Mouse (Mus musculus): Measurements from ENCODE around the gene Snx32.
"Not testable (repeated sequence)": the region's sequence is repeated elsewhere in the genome, so short reads cannot be mapped to it uniquely, and the experiment has no call there.

Gene Snx32

DNA sequence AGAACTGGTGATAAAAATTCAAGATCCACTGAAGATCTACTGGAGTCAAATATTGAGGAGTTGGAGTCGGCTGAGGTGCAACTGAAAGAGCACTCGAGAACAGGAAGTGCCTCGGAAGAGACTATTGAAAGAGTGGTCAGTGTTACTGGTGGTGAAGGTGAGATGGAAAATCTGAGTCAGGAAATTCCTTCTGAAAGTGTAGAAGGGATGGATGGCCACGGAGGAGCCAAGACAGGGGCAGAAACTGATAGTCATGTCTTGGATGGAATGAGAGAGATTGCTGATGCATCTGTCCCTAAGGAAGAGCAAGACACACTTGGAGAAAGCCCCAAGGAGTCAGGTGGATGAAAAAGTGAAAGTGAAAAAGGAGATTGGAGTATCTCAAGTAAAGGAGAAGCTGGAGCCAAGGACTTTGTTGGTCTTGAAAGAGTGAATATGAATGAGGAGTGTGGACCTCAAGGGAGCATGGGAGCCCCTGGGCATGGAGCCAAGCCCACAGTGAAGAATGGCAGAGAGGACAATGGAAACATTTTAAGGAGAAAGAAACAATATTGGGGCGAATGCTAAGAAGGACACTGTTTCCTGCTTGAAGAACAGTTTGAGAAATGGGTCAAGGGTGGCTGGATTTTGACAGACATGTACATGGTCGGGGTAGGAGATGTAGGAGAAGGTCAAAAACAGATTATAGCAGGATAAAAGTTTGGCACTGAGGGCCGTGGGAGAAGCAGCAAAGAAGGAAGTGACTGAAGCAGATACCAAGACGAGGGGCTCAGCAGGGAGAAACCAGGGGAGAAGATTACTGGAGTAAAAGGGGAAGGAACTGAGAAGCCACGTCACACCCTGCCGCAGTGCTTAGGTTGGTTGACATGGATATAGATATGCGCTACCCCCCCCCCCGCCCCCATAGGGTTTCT lies 2.0 kb upstream of the Snx32 start:
- DNase-seq (ENCODE audit: low read depth, low spot score): no peak

- DNase-seq (ENCODE audit: low read depth, low spot score): peak; percentile 20
Observed at GRCm38 (mm10) chr19:5511074-5511632, 815 bp upstream of the Snx32 start.

DNA sequence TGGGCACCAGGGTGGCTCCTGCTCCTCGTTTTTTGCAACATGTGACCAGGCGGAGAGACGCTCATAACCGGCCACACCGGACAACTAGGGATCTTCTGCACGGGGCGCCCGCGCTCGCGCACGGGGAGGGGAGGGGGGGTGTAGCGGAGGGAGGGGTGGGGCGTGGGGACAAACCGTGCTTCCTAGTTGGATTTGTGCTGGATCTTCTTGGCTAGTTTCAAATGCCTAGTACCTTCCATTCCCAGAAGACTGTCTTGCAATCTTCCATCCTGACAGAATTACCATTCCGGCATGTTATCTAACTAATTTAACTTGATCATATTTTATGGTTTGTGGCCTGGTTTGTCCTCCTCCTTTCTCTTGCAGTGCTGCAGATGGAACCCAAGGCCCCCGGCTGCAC lies 6.7 kb downstream of the Snx32 start, which contains the start of gene 1700020D05Rik:
TSS of gene 1700020D05Rik (minus strand) at position 101 of the 400 bp plus-strand sequence.
- DNase-seq (ENCODE audit: low read depth, low spot score): no peak

GRCm38 (mm10) chr19:5500330-5500875 lies 9.9 kb downstream of the Snx32 start:
- no peak for DNase-seq (ENCODE audit: low read depth, low spot score)

DNA sequence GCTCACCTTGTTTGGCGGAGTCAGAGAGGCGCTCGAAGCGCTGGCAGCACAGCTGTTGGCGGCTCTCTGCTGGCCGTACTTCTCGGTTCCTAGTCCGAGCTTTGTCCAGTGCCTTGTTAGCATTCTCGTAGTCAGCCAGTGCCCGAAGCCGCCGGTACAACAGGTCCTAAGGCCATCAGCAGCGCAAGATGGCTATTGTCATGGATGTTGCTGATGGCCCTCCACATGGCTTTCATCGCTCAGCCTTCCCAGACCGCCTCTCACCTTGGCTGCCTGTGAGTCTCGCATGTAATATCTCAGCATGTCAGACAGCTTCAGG lies 14.3 kb downstream of the Snx32 start:
- no peak for DNase-seq (ENCODE audit: low read depth, low spot score)

DNA sequence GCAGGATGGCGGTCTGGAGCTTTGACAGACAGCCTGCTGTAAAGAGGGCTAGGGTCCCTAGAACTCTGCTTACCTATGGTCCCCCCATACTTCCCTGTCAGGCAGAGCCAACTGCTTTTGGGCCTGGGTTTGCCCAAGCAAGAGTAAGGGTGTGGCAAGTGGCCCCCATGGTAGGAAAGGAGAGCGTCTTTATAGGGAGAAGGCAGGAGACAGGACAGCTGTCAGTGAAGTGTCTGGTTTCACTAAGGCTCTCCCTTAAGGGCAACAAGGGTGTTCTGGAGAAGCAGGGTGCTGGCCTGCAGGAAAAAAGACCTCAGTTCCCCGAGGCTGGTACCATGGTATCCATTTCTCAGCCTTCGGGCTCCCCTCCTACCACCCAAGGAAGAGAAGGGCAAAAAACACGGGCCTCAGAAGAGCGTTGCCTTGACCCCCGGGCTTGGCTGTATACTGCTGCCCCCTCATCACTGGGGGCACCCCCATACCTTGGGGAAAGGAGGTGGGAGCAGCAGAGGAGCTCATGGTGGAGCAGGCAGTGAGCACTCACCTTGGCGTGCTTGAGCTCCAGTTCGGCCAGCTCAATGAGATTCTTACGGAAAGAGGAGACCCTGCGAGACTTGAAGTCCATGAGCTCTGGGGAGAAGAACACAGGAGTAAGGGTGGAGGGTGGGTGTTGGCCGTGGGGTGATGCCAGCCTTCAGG lies 14.8 kb downstream of the Snx32 start:
- DNase-seq (ENCODE audit: low read depth, low spot score): no peak

DNA sequence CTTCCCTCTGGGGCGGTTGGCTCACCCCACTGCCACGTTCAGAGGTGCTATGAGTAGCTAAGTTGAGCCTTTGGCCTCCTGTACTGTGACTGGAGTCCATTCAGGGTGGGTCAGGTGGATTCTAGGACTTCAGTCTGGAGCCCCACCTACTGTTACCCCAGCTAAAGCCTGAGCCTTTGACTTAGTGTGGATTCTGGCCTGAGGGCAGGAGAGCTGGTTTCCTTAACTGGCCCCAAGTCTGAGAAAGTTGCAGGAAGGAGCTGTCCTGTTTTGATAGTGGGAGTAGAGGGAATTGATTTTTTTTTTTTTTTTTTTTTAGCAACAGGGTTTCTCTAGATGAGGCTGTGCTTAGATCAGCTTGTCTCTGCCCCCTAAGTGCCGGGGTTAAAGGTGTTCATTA lies 16.0 kb downstream of the Snx32 start:
- no peak for DNase-seq (ENCODE audit: low read depth, low spot score)

GRCm38 (mm10) chr19:5493301-5493721 lies 17.0 kb downstream of the Snx32 start:
- not testable (repeated sequence) for DNase-seq (ENCODE audit: low read depth, low spot score)

DNA sequence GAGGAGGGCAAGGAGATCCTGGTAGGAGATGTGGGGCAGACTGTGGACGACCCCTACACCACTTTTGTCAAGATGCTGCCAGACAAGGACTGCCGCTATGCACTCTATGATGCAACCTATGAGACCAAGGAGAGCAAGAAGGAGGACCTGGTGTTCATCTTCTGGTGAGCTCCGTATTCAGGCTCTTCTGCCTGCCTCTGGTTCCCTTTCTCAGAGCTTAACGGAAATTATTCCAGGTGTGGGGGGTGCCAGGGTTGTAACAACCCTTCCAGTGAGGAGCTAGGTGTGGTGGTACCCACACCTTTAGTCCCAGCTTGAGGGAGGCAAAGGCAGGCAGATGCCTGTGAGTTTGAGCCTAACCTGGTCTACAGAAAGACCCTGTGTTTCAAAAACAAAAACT lies 17.7 kb downstream of the Snx32 start:
- DNase-seq (ENCODE audit: low read depth, low spot score): no peak

GRCm38 (mm10) chr19:5490898-5491708 lies 19.2 kb downstream of the Snx32 start:
- peak; percentile 68 for DNase-seq (ENCODE audit: low read depth, low spot score)

DNA sequence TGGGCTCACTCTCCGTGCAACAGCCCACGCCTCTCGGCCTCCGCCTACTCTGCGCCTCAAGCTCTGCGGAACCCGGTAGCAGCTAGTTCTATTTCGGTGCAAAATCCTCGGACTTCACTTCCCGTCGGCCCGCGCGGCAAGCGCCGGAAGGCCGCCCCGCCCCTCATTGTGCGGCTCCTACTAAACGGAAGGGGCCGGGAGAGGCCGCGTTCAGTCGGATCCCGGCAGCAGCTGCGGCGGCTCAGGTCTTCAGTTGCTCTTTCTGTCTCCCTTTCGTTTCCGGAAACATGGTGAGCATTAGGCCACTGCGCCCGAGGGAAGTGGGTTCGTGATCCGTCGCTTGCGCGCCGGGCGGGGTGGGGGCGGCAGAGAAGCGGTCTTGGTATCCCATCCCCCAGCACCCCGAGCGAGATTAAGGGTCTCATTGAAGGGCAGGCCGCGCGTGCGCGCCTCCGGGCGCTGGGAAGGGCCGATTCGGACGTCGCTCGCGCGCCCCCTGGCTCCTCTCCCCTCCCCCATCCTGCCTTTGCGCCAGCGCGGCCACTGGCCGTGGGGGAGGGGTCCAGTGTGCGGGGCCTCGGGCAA lies 19.9 kb downstream of the Snx32 start, which contains the start of gene Cfl1:
TSS of gene Cfl1 (plus strand) at position 143 of the 585 bp plus-strand sequence.
- DNase-seq (ENCODE audit: low read depth, low spot score): peak; percentile 84

DNA sequence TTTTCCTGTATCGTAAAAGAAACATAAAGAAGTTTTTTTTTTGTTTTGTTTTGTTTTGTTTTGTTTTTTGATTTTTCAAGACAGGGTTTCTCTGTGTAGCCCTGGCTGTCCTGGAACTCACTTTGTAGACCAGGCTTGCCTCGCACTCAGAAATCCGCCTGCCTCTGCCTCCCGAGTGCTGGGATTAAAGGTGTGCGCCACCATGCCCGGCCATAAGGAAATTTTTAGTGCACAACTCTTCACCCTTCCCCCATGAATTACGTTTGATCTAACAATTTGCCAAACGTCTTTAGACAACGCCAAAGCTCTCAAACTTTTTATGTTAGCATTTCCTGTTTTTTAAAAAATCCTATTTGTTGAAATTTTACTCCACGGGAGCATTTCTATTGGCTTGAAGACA lies 20.6 kb downstream of the Snx32 start:
- not testable (repeated sequence) for DNase-seq (ENCODE audit: low read depth, low spot score)

DNA sequence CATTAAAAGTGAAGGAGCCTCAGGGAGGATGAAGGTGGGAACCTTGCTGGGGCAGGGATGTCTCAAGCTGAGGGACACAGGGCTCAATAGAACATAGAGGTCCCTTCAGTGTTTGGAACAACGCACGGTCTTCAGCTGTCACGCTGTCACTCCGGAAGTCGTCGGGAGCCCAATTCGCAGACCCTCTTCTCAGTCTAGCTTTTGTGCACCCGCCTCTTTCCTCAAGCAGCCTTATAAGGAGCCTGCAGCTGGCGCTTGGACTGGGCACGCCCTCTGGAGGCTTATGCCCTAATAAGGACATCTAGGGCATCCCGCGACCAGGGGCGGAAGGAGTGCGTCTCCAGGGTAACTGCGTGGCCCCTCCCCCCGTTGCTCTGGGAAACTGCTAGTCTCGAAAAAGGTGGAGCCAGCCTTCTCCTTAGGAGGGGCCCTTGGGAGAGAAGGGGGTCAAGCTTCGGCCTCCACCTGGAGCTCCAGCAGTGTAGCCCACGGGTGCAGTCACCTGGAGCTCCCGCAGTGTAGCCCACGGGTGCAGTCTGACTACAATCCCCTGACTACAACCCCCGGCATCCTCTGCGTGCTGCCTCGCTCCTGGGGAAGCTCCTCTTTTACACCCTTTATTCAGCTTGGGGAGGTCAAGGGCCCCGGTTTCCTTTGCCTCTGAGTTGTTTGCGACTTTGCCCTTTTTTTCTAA lies 21.3 kb downstream of the Snx32 start:
- peak; percentile 95 for DNase-seq (ENCODE audit: low read depth, low spot score)

GRCm38 (mm10) chr19:5487768-5488550 lies 22.4 kb downstream of the Snx32 start, which contains the start of gene Mus81:
TSS of gene Mus81 (minus strand) at chr19:5488402.
- DNase-seq (ENCODE audit: low read depth, low spot score): peak; percentile 88

DNA sequence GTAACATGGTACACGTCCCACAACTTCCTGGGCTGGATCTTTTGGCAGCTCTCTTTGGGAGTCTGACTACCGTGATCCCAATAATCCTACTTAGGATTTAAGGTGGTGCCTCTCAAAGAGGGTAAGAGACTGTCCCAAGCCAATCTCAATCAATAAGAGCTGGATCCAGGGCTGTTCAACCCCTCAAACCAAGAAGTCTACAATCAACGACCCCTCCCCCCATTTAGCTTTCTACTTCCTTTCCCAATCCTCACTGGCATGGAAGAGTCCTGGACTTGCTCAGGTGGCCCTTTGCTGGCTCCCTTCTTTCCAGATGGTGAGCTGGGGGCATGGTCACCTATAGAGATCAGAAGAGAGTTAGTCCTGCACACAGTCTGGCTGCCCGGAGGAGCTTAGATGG lies 23.6 kb downstream of the Snx32 start:
- DNase-seq (ENCODE audit: low read depth, low spot score): no peak

DNA sequence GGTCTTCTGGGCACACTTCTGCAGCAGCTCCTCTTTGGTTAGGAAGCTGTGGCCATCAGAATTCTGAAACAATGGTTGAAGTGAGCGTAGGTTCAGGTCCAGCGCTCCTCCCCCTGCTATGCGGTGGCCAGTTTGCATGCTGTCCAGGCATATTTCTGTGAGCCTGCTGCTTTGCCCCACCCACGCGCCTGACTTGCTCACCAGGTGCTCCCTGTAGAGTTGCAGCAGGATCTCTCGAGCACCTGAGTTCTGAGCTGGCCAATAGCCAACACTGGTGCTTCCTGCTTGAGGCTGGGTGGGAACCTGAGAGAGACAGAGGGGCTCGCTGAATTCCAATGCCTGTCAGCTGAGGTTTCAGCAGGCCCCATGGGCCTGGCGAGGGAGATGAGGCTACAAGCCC lies 24.1 kb downstream of the Snx32 start:
- no peak for DNase-seq (ENCODE audit: low read depth, low spot score)

GRCm38 (mm10) chr19:5485821-5486220 lies 24.5 kb downstream of the Snx32 start:
- DNase-seq (ENCODE audit: low read depth, low spot score): no peak

GRCm38 (mm10) chr19:5485371-5485770 lies 25.0 kb downstream of the Snx32 start:
- DNase-seq (ENCODE audit: low read depth, low spot score): no peak

- DNase-seq (ENCODE audit: low read depth, low spot score): no peak
Observed at GRCm38 (mm10) chr19:5484496-5484895, 25.8 kb downstream of the Snx32 start.
